Mouse (Mus musculus) cerebral cortex, adult 2 months (tissue): ENCODE data around the gene Slc25a17.

Experiments used
- WGBS: fragments of 180-500 bp; shearing (Covaris S2); methylation state at CpG from one replicate; pipeline ENCODE4 v1.1.7; 2018; 5-methylcytosine and 5-hydroxymethylcytosine counted together

Gene Slc25a17

DNA sequence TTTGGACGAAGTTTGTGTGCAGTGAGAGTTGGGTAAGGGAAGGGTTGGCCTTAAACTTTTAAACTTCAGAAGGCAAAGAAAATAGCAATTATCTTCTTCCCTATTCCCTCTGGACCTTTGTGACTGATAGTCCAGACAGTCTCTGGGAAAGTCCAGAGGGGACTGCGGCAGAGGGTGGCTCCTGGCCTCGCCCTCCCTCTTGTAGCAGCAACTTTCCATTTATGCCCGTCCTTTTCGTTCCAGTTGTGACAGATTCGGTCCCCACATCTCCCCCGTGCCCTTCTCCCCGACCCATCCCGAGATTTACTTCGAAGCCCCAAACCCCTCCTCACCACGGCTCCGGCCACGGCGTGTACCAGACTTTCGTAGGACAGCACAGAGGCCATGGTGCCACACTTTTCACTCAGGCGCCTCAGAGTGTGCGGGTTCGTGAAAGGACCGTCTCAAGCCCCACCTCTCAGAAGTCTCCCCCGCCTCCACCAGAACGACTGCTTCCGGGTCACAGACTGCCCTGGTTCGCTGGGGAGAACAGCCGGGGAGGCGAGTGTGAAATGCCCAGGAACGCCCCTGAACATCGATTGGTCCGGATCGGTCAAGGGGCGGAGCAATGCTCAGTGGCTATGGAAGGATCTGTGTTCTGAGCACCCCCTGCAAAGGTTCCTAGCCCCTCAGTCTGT is at the start of gene Slc25a17:
Gene Slc25a17, minus strand, starts transcription at position 468 of the 677 bp plus-strand sequence.
- WGBS = under 1% methylated on average over 30 of the region's 30 CpGs

- 97% methylated on average over 1 of the region's 1 CpGs for WGBS
Observed at GRCm38 (mm10) chr15:81408199-81408598, 47.6 kb upstream of the Slc25a17 start, which contains the start of gene Dnajb7. Gene Dnajb7 (minus strand): TSS chr15:81408299.

DNA sequence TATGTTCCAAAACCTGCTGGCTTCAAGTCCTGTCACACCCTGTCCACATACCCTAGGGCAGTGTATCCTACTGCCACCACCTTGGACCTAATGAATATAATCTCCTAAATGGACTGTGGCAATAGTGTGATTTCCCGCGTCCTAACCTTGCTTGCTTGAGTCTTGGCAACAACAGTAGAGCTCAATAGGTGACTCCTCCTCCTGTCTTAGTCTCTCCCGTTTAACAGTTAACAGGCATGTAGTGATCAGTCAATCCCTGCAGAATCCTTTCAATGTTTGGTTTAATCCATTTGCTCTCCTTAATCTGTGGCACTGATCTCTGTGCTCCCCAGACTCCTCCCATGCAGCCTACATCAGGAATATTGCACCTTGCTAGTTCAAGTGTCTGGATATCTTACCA is 44.4 kb upstream of the Slc25a17 start:
- 76% methylated on average over 3 of the region's 3 CpGs for WGBS

DNA sequence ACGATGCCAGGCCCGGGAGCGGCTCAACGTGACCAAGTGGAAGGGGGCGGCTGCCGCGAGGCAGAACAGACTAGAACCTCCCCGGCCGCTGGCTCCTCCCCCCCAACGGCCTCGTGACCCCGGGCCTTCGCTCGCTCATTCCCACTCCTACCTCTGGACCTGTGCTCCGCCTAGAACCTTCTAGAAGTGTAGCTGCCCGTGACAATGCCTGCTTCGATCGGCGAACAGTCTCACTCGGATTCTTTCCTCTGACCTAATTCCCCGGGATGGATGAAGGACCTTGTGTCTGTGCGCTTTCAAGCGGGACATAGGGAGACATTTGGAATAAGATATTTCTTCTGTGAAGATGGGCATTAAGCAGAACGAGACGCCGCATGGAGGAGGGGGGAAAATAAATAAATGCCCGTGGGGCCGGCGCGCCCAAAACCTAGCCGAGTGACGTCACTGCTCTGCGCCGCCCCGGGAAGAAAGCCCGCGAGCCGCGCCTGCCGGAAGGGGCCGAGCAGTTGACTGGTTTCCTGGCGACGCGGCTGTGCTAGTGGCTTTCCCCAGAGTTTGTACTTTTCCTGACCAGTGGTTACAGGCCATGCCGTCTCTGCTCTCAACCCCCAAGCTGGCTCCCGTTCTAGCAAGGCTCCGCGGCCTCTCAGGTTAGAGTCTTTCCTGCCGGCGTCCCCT is 39.2 kb upstream of the Slc25a17 start, which contains the start of the genes St13 and Xpnpep3:
Gene St13, minus strand, starts transcription at position 440 of the 678 bp plus-strand sequence.
Gene Xpnpep3, plus strand, starts transcription at position 501 of the 678 bp plus-strand sequence.
- WGBS = under 1% methylated on average over 50 of the region's 50 CpGs

DNA sequence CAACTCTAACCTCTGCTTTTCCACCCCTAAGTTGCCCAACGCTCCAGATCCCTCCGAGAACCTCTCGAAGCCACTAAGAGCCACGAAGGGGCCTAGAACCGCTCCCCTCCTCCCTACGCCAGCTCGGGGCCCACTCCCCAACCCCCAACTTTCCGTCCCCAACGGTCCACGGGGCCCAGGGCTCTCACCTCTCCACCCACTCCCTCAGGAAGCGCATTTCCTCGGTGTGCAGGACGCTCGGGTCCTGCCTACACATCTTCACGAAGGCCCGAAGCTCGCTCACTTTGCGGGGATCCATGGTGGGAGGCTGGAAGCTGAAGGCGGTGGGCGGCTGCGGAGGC is 38.7 kb upstream of the Slc25a17 start:
- under 1% methylated on average over 21 of the region's 21 CpGs for WGBS

DNA sequence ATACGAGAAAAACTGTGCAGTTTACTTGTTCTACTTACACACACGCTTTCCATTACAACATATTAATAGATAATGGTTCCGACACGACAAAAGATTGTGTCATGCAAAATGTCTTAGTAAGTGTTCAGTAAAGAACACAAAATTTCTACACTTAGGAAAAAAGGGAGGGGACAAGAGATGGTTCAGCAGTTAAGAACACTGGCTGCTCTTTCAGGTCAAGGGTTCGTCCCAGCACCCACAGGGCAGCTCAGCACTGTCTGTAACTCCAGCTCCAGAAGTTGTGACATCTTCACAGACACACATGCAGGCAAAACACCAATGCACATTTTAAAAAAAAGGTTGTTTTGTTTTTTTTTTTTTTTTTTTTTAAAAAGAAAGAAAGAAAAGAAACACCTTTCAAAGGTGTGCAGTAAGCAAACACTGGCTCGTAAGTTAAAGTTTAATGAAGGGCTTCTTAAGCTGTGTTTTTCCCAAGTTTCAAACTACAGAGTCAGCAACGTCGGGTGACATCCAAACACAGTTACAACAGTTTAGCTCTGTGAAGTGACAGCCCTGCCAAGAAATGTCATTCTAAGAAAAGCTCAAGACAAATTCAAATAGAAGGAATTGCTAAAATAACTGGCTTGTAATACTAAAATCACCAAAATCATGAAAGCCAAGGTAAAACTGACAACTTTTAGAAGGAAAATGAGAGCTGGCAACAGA is 33.8 kb upstream of the Slc25a17 start:
- WGBS = 64% methylated on average over 8 of the region's 8 CpGs

DNA sequence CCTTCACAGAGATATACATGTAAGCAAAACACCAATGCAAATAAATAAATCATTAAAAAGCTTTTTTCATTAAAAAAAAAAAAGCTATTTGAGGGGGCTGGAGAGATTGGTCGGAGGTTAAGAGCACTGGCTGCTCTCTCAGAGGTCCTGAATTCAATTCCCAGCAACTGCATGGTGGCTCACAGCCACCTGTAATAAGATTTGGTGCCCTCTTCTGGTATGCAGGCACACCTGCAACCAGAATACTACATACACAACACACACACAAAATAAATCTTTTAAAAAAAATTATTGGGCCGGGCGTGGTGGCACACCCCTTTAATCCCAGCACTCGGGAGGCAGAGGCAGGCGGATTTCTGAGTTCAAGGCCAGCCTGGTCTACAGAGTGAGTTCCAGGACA is 25.7 kb upstream of the Slc25a17 start:
- WGBS = 96% methylated on average over 5 of the region's 5 CpGs

DNA sequence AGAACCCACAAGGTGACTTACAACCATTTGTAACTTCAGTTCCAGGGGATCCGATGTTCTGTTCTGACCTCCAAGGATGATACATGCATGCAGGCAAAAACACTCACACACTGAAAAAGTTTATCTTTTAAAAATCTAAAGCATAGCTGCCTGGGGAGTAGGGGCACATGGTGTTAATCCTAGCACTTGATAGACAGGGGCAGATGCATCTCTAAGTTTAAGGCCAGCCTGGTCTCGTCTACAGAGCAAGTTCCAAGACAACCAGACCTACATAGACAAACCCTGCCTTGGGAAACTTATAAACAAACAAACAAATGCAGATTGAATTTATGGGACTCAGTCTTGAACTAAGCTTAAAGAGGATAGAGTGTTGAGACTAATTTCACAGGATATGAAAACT is 18.2 kb upstream of the Slc25a17 start:
- 93% methylated on average over 2 of the region's 2 CpGs for WGBS

- whole genome bisulfite sequencing = 93% methylated on average over 11 of the region's 11 CpGs
Observed at GRCm38 (mm10) chr15:81374621-81375020, 14.0 kb upstream of the Slc25a17 start.

DNA sequence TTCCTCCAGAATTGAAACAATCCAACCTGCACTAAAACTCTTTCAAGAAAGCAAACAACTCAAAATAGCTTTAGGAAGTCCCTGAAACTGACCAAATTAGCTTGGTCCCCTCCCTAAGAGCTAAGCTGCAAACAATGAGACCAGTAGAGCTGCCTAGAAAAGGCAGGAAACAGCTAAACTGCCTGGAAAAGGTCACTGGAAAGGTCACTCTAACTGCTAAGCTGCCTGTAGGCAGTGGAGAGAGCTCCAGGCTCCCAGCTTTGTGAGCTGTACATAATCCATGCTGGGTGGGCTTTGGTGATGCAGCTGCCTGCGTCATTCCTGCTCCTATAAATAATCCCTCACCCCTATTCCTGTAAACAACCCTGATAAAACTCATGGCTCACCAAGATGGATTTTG is 9.7 kb upstream of the Slc25a17 start:
- WGBS = 63% methylated on average over 1 of the region's 1 CpGs

GRCm38 (mm10) chr15:81368601-81369000 is 8.0 kb upstream of the Slc25a17 start:
- 98% methylated on average over 1 of the region's 1 CpGs for WGBS

- WGBS = 71% methylated on average over 4 of the region's 4 CpGs
Observed at GRCm38 (mm10) chr15:81366241-81366640, 5.6 kb upstream of the Slc25a17 start.

DNA sequence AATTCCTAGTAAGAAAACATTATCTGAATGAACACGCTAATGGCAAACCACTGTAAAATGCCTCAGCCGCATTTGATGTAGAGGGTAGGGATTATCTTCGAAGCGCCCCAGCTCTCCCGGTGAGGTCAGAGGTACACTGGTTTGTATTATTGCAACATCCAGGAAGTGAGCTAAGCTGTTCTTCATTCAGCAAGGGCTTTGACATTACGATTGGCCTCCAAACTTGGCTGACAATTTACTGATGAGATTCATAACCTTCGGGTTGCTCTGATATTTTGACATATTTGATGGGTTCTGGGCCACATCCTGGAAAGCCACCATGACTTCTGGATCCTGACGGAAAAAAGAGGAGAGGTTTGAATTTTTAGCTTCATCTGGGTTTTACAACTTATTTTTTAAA is 4.6 kb upstream of the Slc25a17 start:
- 88% methylated on average over 8 of the region's 8 CpGs for WGBS

- 83% methylated on average over 1 of the region's 1 CpGs for WGBS
Observed at GRCm38 (mm10) chr15:81364271-81364670, 3.7 kb upstream of the Slc25a17 start.

DNA sequence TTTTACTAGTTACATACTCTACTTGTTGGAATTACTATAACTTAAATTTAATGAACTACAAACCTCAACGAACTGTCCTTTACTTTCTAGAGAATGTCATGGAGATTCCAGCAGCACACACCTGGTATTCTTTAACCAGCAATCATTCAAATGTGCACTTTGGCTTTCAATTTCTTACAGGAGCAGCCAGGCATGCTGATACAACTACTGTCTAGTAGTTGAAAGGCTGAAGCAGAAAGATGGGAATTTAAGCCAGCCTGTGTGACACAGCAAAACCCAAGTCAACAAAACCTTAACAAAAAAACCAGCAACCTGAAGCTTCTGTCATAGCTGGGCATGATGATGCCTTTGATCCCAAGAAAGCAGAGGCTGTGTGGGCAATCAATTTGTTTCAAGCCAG is 1.9 kb upstream of the Slc25a17 start:
- 90% methylated on average over 1 of the region's 1 CpGs for WGBS

- 51% methylated on average over 10 of the region's 10 CpGs for WGBS
Observed at GRCm38 (mm10) chr15:81361417-81362015, 904 bp upstream of the Slc25a17 start.

DNA sequence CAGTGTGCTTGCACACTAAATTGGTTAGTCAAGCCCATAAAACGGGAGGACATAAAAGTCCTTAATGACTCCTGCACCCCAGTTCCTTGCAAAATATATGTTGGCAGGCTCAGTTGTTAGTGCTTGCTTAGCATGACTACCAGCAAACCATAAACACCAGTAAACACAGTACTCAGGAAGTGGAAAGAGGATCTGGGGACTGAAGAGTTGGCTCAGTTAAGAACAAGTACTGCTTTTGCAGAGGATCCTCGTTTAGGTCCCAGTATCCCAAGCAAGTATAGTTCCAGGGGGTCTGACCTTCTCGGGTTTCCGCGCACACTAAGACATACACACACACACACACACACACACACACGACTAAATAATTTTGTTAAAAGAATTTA is 401 bp upstream of the Slc25a17 start:
- 38% methylated on average over 6 of the region's 6 CpGs for WGBS

DNA sequence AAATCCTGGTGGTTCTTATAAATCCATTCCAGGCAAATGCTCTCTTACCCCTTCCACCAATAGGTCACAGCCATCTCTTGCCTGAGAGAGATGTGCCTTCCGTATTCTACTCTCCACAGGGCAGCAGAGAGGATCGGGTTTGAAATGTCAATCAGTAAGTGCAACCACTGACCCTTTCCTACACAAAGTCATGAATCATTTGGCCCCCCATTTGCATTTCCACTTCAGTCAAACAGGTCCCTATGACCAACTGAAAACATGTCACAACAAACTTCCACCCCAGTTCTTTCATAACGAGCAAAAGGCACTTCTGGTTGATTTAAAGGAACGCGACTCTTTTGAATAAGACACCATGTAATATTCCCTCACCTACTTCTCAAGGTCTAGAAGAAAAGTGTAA is 1.2 kb downstream of the Slc25a17 start:
- WGBS = 80% methylated on average over 5 of the region's 5 CpGs

DNA sequence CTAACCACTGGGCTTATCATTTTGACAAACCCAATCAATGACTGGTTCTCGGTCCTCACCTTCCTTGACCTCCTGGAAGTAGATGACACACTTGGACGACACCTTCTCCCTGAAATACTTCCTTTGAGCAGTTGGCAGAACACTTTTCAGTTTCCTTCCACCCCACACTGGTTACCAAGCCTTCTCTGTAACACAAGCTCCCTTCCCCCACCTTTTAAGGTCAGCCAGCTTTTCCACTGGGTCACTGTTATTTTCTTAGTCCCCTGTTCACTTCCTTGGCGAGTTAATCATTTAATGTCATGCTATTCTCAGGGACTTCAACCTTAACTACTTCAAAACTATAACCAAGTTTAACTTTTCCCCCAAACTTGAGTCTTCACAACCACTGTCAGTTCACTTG is 1.7 kb downstream of the Slc25a17 start:
- 79% methylated on average over 3 of the region's 3 CpGs for WGBS

DNA sequence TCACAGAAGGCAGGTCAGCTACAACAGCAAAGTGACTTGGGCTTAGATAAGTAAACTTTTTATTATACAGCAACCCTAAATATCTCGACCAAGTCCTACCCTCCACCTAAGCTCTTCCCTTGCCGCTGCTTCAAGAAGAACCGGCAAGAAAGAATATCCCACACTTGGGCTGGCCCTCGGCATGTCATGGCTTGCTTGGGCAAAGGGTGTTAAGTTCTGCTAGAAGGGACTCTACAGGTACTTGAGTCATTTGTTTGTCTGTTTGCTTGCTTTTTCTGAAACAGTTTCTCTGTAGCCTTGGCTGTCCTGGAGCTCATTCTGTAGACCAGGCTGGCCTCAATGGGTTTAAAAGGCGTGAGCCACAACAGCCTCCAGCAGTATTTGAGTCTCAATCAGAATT is 3.7 kb downstream of the Slc25a17 start:
- WGBS = 49% methylated on average over 5 of the region's 5 CpGs

DNA sequence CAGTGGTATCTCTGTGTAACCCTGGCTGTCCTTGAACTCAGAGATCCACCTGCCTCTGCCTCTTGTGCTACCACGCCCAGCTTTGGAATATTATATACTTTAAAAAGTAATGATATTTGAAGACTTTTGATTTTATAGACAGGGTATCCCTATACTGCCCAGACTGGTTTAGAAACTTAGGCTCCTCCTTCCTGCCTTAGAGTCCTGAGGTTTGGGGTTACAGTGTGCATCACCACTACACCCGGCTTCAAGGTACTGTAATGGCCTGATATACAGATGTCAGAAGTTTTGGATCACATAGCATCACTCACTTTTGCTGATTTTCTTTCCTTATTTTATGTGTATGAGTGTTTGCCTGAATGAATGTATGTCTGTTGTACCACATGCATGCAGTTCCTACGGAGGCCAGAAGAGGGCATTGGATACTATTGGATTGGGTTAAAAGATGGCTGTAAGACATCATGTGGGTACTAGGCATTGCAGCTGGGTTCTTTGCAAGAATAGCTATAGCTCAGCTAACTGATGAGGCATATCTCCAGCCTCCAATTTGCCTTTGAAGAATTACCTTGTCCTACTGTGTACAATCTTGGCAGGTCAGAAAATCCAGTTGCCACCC is 5.4 kb downstream of the Slc25a17 start:
- 71% methylated on average over 3 of the region's 3 CpGs for WGBS

GRCm38 (mm10) chr15:81352638-81353037 is 8.0 kb downstream of the Slc25a17 start:
- WGBS = 68% methylated on average over 1 of the region's 1 CpGs
